Mouse (Mus musculus): ENCODE measurements around the gene Stxbp1.

Stxbp1 gene

DNA sequence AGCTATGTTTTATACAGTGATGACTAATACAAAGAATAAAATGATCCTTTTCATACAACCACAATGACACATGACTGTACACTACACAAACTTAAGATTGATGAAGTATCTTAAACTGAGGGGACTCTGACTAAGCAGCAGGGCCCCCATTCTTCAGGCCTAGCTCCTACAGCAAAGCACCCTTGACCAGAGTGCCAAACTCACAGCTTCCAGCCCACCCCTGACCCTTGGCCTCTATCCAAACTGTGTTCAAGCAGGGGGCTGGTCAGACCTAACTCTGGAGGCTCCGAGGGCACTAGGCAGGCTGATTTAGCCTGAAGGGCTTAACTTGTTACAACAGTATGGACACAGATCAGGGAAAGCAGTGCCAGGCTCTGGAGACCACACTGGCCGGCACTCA, 58.5 kb downstream of the Stxbp1 start:
- DNase-seq (ENCODE audit: low spot score): no peak

GRCm38 (mm10) chr2:32787176-32787575, 59.9 kb downstream of the Stxbp1 start:
- DNase-seq (ENCODE audit: low spot score): no peak

DNA sequence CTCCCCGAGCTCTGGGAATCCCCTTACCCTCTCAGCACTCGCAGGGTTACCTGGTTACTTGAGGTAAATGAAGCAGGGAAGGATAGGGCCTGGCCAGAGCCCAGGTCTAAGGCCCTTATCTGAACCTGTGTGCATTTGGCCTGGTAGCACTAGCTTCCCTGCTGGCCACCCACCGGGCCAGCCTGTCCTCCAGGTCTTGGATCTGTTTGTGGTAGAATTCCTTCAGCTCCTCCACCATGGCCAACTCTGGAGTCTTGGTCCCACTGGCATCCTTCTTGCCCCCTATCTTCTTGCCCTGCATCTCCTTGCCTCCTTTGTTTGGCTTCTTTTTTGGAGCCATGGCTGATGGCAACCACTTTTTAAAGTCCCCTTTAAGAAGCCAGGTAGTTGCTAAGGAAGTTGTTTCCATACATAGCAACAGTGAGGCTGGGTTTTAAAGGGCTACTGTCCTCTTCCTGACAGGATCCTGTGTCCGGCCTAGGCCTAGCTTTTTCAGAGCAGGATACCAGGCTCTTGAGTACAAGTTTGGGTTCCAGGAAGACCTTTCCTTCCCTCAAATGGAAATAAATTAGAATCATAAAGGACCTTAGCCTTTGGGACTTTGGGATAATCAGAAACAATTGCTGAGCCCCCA, 62.9 kb downstream of the Stxbp1 start, which contains the start of gene Cfap157:
Gene Cfap157, minus strand, starts transcription at position 381 of the 634 bp plus-strand sequence.
- no peak for DNase-seq (ENCODE audit: low spot score)

DNA sequence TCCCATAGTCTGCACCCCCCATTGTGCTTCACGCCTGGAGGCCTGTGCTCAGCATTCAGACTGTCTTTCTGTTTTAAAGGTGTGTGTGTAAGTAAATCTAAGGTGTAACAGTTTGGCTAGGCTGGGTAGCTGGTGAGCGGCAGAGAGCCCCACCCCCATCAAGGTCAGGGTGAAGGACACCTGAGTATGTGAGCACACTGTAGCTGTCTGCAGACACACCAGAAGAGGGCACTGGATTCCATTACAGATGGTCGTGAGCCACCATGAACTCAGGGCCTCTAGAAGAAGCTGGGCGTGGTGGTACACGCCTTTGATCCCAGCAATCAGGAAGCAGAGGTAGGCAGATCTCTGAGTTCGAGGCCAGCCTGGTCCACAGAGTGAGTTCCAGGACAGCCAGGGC, 65.3 kb downstream of the Stxbp1 start:
- DNase-seq (ENCODE audit: low spot score): no peak

DNA sequence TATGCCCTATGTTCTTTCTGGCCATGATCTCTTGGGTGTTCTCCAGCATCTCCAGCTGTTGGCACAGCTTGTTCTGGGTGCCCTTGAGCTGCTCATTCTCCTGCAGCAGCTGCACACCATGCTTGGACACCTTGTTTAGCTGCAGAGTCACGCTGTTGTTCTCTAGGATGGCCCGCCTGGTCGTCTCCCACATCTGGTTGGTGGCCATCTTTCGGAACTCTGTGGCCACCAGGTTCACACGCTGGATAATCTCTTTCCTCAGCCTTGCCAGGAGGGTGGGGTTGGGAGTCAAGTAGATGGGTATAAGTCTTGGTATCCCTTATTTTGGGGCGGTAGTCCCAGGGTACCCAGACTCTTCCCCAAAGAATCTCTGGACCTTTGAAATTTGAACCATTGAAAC, 67.3 kb downstream of the Stxbp1 start:
- no peak for DNase-seq (ENCODE audit: low spot score)

GRCm38 (mm10) chr2:32779131-32779530, 67.9 kb downstream of the Stxbp1 start:
- no peak for DNase-seq (ENCODE audit: low spot score)

- DNase-seq (ENCODE audit: low spot score): no peak
These were observed 69.0 kb downstream of the Stxbp1 start for GRCm38 (mm10) chr2:32778081-32778480.

DNA sequence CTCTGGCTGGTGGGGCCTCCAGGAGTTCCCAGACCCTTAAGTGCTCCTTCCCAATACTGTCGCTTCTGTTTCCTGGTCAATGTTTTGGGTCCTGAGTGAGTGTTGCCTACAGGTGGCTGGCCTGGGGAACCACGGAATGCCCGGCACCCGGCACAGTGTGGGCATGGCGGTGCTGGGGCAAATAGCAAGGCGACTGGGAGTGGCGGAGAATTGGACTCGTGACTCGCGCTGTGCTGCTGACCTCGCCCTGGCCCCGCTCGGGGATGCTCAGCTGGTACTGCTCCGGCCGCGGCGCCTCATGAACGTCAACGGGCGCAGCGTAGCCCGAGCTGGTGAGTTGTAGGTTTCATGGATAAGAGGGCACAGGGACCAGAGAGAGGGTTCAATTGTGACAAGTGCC, 70.9 kb downstream of the Stxbp1 start:
- DNase-seq (ENCODE audit: low spot score): no peak

DNA sequence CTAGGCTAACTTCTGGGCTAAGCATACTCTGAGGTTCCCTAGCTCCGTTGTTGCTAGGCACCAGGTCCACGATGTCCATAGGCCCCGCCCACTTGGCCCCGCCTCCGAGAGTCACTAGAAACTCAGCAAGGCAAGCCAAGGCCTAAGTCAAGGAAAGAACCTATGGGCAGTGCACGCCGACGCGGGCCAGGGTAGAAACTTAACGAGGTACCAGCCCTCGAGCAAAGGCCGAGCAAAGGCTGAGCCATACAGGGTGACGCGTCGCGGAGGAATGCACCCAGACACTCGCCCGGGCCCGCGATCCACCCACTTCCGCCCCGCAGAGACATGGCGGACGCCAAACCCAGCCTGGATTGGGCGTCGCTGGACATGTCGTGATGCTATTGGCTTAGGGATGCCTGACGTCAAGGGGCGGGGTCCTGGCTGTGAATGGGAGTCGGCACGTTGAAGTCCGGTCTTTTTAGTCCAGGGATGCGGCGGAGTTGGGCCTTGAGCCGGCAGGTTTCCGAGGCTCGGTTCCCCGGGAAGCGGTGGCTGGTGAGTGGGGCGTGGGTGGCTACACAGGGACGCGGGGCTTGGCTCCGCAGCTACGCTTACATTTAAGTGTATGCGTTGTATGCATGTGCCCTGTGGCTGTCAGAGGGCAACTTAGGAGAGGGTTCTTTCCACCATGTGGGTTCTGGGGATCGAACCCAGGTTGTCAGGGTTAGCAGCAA, 71.5 kb downstream of the Stxbp1 start, which contains the start of the genes Ttc16 and Ptrh1:
Gene Ttc16, minus strand, starts transcription at position 275 of the 716 bp plus-strand sequence.
Gene Ptrh1, plus strand, starts transcription at position 428 of the 716 bp plus-strand sequence.
- DNase-seq (ENCODE audit: low spot score): peak; percentile 97

- DNase-seq (ENCODE audit: low spot score): no peak
These were observed 74.3 kb downstream of the Stxbp1 start for GRCm38 (mm10) chr2:32772626-32773279.

GRCm38 (mm10) chr2:32771886-32772285, 75.2 kb downstream of the Stxbp1 start:
- no peak for DNase-seq (ENCODE audit: low spot score)

DNA sequence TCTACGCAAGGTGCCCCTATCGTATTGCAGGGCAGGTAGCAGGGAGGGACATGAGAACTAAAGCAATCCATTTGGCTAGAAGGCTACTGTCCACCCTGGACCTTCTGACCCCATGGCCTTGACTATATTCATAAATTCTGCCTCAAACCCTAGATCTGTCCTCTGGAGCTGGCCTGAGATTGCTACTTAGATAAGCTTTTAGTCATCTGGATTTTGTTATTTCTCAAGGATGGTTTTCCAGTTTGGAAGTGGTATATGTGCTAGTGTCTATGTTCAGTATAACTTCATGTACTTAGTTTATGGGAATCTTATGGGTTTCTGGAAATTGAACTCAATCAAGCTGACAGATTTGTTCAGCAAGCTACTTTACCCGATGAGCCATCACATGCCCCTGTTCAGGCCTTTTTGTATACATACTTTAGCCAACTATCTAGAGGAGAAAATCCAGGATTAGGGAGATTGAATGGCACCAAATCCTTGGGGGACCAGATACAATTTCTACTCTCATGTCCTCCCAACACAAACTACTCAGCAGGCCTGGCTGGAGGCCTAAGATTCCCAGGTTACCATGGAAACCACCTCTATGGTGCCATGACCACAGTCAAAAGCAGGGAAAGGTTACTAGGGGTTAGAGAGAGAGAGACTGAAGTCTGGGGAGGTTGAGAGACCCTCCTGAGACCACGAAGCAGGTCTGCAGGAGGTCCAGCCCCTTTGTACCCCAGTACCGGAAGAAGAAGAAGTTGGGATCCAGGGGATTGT, 77.5 kb downstream of the Stxbp1 start:
- no peak for DNase-seq (ENCODE audit: low spot score)

- no peak for DNase-seq (ENCODE audit: low spot score)
These were observed 78.3 kb downstream of the Stxbp1 start for GRCm38 (mm10) chr2:32768661-32769285.

GRCm38 (mm10) chr2:32767241-32767640, 79.8 kb downstream of the Stxbp1 start:
- no peak for DNase-seq (ENCODE audit: low spot score)

GRCm38 (mm10) chr2:32763353-32763752, 83.7 kb downstream of the Stxbp1 start:
- no peak for DNase-seq (ENCODE audit: low spot score)

DNA sequence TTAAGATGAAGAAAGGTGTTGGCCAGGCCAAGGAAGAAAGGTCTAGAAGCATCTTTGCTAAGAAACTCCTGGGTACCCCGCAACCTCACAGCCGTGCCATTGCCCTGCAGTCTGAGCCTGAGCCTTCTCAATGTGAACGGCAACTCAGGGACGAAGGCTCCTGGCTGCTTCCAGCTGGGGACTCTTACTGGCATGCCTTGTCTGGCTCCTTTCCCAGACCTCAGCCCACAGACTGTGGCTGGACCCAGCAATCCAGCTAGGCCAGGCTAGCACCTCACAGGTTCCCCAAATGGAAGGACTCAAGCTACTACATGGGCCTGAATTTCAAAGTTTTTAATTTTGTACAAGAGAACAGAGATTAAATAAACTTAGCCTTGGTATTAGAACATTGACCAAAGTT, 85.2 kb downstream of the Stxbp1 start:
- DNase-seq (ENCODE audit: low spot score): no peak

DNA sequence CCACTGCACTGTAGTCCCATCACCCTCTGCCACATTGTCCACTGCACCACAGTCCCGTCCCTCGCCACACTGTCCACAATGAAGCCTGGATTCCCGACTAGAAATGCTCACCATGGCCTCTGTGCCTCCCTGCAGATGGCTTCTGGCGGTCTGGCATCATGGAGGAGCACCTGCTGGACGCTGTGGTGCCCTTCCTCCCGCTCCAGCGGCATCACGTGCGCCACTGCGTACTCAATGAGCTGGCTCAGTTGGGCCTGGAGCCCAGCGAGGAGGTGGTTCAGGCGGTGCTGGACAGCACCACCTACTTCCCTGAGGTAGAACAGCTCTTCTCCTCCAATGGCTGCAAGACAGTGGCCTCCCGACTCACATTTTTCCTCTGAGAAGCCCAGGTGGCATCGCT, 85.7 kb downstream of the Stxbp1 start:
- no peak for DNase-seq (ENCODE audit: low spot score)

DNA sequence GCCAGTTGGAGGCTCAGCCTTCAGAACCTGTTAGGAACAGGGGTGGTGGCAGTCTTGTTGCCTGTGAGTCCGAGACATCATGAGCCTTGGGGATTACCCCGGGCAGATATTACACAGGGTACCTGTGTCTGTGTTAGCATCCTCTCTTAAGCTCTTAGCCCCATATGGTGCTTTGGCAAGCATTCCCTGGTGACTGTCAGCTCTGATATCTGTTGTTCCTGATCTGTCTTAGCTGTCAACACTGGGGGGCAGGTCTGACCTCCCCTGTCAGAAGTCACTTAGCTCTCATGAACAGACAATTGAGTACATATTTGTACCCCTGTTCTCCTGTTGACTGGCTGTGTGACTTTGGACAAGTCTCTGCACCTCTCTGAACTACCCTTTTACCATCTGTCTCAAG, 88.0 kb downstream of the Stxbp1 start:
- peak; percentile 8 for DNase-seq (ENCODE audit: low spot score)

GRCm38 (mm10) chr2:32758503-32758902, 88.5 kb downstream of the Stxbp1 start:
- DNase-seq (ENCODE audit: low spot score): no peak

GRCm38 (mm10) chr2:32757056-32757845, 89.8 kb downstream of the Stxbp1 start, which contains the start of gene Tor2a:
Tor2a (plus strand) TSS chr2:32757234.
- peak; percentile 97 for DNase-seq (ENCODE audit: low spot score)

GRCm38 (mm10) chr2:32756674-32757055, 90.4 kb downstream of the Stxbp1 start:
- no peak for DNase-seq (ENCODE audit: low spot score)

All from layer of hippocampus, adult 9-10 months (tissue).